Mouse (Mus musculus): ENCODE results near the gene Zbtb40.

DNA sequence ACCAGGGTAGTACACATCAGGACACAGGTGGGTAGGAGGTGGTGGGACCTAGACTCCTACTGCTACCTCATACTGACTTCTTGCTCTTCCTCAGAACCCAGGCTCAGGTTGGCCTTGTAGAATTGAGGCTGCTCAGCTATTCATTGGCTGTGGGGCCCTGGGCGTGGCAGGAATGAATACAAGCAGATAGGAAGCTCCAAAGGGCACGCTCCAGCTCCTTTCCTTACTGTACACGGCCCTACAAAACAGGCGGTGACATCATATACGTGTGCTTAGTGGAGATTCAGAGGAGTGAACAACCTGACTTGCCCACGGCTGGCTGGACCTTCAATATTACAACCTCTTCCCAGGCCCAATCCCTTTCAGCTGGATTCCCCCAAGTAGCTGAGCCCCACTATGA, 22.6 kb upstream of the Zbtb40 start:
- no peak for TF ChIP-seq CTCF (IDR thresholded peaks at IDR 0.05; ENCODE audit: extremely low read depth, insufficient read depth, insufficient read length, insufficient replicate concordance)
- no peak for TF ChIP-seq POLR2A (IDR thresholded peaks at IDR 0.05; ENCODE audit: low read depth, low read length)

Data from spleen, adult 2 months (tissue).